Mouse (Mus musculus) lung, adult 2 months (tissue): ENCODE measurements around the gene Mrpl27. TPM values are rescaled to one million over a fixed set of nuclear protein-coding genes. Genes with fewer than 3 reads are reported as not detected.

Experiments
- DNase-seq: peaks from one replicate; pipeline ENCODE4 v3.0.0; 2022
- H3K4me1 ChIP-seq: fragments of 200-500 bp; 2 replicates; pipeline ENCODE4 v1.6.1; 2011; ENCODE audit warnings: low read length; ENCODE audit not compliant: control insufficient read depth, insufficient read depth
- H3K4me3 ChIP-seq: fragments of 200-500 bp; replicated peaks from 2 replicates; pipeline ENCODE3; 2011; ENCODE audit warnings: low read depth, mild to moderate bottlenecking, control low read depth, low read length; ENCODE audit errors: extremely low read depth
- CTCF ChIP-seq: fragments of 200-500 bp; IDR thresholded peaks from 2 replicates; pipeline ENCODE4 v1.5.1; 2011; ENCODE audit warnings: mild to moderate bottlenecking, low read length, control low read depth; ENCODE audit not compliant: insufficient read depth
- POLR2A ChIP-seq: fragments of 200-500 bp; IDR thresholded peaks from 2 replicates; pipeline ENCODE4 v1.6.1; 2011; ENCODE audit warnings: low read depth, mild to moderate bottlenecking, control low read depth, low read length, borderline replicate concordance; ENCODE audit errors: extremely low read depth
- WGBS: fragments of 180-500 bp; shearing (Covaris S2); methylation state at CpG from one replicate; pipeline ENCODE4 v1.1.7; 2018; 5-methylcytosine and 5-hydroxymethylcytosine counted together
- polyA plus RNA-seq: library from polyadenylated mRNA; depleted of rRNA; stranded (reverse); fragments of >200 nt; gene quantifications from 2 replicates; pipeline ENCODE4 v1.2.3, GENCODE M21; 2012; rRNA removed

Gene Mrpl27
- polyA plus RNA-seq, 1 experiment, result 34.7 TPM

DNA sequence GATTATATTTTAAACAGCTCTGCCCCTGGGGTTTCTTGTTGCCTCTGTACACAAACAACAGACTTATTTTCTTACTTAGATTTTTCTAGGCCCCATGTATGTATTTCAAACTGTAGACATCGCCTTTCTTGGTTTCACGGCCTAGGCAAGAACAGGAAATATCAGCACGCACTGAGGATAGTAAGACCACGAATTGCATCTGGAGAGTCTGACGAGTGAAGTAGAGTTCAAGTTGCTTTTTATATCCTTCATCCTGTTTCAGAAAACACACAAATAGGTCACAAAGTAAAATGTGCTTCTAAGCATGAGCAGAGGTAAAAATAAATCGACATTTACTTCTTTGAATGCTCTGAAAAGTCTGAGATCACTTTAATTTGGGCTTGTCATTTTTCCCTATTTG lies 41.9 kb downstream of the Mrpl27 start:
- no peaks in the 10 kb centered on the region for H3K4me1 ChIP-seq
- 49% methylated on average over 6 of the region's 6 CpGs for WGBS
- no peak overlapping the region for H3K4me3 ChIP-seq
- TF ChIP-seq POLR2A, result no peak
- TF ChIP-seq CTCF, result no peak
- no peak for DNase-seq

DNA sequence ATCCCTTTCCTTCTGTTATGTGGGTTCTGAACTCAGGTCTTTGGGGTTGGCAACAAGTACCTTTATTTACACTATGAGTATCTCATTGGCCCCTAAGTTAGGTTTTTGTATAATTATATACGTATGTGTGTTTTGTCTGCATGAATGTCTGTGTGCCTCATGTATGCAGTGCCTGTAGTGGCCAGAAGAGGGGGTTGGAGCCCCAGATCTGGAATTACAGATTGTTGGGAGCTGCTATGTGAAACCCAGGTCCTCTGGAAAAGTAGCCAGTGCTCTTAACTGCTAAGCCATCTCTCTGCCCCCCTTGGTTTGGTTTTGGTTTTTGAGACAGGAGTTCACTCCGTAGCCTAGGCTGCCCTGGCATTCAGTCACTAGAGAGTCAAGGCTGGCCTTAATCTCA lies 43.6 kb downstream of the Mrpl27 start:
- no peaks in the 10 kb centered on the region for H3K4me1 ChIP-seq
- DNase-seq, result no peak
- 85% methylated on average over 2 of the region's 2 CpGs for WGBS
- TF ChIP-seq CTCF (no peak), POLR2A (no peak)
- H3K4me3 ChIP-seq, result no peak overlapping the region

DNA sequence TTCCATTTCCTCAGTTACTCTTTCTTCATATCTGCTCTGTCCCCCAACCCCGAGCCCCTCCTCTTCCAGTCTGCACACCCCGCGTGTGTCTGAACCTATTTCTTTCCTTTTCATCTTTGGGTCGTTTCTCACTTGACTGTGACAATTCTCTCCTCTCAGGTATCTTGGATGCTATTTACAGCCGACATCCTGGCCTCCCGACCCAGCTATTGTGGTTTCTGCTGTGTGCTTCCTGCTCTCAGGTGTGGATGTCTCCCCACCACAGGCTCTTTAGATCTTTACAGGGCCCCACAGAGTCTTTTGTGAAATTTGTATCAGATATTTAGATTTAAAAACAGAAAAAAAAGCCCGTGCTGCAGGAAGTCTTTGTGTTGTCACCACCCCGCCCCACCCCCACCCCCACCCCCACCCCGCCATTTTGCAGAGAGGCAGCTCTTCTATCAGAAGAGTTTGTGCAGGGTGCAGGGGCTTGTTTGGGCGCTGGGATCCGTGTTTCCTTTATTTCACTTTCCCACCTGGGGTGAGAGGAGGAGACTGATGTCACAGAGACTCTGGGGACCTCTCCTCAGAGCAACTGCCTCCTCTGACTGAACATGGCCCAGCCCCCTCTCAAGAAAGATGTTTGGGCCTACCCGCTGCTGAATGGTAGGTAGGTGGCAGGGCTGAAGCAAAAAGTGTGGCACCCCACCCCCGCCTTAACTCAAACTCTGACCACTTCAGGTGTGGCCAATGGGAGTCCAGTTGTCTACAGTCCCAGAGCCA lies 44.3 kb downstream of the Mrpl27 start:
- no peak for DNase-seq
- H3K4me1 ChIP-seq, result no peaks in the 10 kb centered on the region
- no peak overlapping the region for H3K4me3 ChIP-seq
- 41% methylated on average over 13 of the region's 13 CpGs for WGBS
- TF ChIP-seq POLR2A (no peak), CTCF (no peak)

DNA sequence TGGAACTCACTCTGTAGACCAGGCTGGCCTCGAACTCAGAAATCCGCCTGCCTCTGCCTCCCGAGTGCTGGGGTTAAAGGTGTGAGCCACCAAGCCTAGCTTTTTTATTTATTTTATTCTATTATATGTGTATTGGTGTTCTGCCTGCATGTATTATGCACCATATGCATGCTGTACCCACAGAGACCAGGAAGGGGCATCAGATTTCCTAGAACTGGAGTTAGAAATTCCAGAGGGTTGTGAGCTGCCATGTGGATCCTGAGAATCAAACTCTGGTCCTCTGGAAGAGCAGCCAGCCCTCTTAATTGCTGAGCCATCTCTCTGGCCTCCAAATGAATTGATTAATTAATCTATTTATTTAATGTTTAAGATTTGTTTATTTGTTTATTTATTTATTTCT lies 45.8 kb downstream of the Mrpl27 start:
- DNase-seq, result no peak
- 99% methylated on average over 3 of the region's 3 CpGs for WGBS
- Histone ChIP-seq H3K4me3 (no peak overlapping the region), H3K4me1 (no peaks in the 10 kb centered on the region)
- TF ChIP-seq CTCF, result no peak
- TF ChIP-seq POLR2A, result no peak

DNA sequence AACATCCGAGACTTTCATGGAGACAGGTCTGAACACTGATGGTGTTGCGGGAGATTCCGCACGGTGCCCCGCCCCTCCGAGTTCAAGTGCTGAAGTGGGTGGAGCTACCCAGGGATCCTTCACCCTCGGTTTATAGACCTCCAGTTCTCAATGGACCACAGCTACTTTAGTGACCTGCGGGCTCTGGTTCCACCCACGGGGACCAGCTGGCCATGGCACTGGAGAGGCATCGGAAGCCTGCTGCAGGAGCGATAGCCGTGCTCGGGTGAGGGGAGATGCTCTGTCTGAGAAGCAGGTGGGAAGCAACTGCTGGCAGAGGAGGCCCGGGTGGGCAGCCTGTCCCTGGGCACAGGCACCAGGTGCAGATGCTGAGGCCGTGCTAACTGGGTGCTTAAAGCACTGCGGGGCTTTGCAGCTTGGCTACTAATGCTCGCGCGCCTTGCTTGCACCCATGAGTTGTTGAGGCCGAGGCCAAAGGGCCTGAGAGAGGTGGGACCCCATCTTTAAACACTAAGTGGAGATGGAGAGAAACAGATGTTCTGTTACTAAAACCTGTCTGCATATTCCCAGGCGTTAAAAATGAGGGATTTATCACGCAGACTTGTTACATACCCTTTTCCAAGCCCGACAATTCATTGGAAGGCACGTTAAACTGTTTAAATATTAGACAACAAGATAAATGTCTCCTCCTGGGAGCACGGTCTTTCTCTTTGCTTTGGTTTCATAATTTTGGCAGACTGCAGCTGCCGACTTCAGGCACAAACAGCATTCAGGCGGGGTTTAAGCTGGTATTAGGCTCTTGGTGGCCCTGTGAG lies 48.0 kb downstream of the Mrpl27 start:
- Histone ChIP-seq H3K4me1 (no peaks in the 10 kb centered on the region), H3K4me3 (no peak overlapping the region)
- no peak for DNase-seq
- 40% methylated on average over 27 of the region's 27 CpGs for WGBS
- TF ChIP-seq CTCF, result no peak
- no peak for TF ChIP-seq POLR2A

DNA sequence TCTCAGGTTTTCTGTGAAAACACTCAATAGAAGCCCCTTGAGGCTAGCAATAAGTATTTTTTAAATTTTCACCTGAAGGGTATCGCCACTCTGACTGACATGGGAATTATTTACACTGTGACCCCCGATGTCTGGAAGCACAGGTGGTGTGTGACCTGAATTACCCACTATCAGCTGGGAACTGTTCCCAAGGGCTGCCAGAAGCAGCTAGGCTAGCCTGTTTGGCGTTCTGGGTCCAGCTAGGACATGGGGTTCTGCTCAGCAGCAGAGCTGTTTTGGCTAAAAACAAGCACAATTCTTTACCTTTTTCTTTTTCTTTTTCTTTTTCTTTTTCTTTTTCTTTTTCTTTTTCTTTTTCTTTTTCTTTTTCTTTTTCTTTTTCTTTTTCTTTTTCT lies 48.6 kb downstream of the Mrpl27 start:
- H3K4me3 ChIP-seq, result no peak overlapping the region
- no peaks in the 10 kb centered on the region for H3K4me1 ChIP-seq
- TF ChIP-seq POLR2A, result no peak
- TF ChIP-seq CTCF, result no peak
- DNase-seq, result no peak
- WGBS, result 34% methylated on average over 3 of the region's 3 CpGs

DNA sequence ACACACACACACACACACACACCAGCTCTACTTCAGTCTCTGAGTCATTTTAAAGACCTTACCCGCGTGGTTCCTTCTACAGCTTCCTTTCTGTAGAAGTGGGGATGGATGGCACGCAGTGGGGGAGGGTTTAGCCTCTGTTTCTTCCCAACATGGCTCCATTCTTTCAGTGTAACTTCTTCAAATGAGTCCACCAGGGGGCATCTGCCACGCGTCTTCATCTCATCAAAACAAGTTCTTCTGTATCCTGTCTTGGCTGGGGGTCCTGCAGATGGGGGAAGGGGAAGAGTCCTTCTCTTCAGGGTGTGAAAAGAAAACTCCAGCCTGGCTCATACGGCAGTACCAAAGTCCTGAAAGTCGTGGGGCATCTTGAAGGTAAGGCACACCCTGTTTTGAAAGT lies 50.5 kb downstream of the Mrpl27 start:
- DNase-seq, result no peak
- no peak for TF ChIP-seq POLR2A
- no peak for TF ChIP-seq CTCF

DNA sequence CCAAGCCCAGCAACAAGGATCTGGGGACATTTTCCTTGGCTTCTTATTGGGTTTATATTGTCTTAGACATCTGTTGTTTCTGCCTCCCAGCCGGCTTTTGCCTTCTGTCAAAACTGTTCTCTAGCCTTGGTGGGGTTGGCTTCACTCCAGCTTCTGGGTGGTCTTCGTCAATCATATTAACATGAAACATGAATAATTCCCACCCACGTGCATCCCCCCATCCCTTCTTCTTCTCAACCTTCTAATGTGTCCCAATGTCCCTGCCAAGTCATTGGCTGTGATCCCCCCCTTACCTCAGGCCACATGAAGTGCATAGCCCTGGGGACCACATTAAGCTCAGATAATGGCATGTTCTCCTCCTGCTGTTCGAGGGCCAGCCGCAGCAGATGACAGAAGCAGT lies 50.9 kb downstream of the Mrpl27 start, which contains the start of gene Gm11541:
TSS of gene Gm11541 (minus strand) at position 28 of the 400 bp plus-strand sequence.
- TF ChIP-seq POLR2A, result no peak
- TF ChIP-seq CTCF, result no peak
- WGBS, result 70% methylated on average over 5 of the region's 5 CpGs
- DNase-seq, result no peak
- Histone ChIP-seq H3K4me1 (no peaks in the 10 kb centered on the region), H3K4me3 (no peak within 1 kb of the TSS)

More for the DNA sequence above, 50.5 kb downstream of the Mrpl27 start:
- Histone ChIP-seq H3K4me3 (no peak overlapping the region), H3K4me1 (no peaks in the 10 kb centered on the region)
- 46% methylated on average over 7 of the region's 7 CpGs for WGBS

Other genes starting within 250 kb of the Mrpl27 start
- gene Cacna1g, start 179.6 kb upstream of the Mrpl27 start, polyA plus RNA-seq, result 3.5 and 4.3 TPM in 2 replicates
- 0.15 and 0.70 TPM in 2 replicates for gene Spata20, start 167.6 kb upstream of the Mrpl27 start, polyA plus RNA-seq
- gene Epn3, start 153.8 kb upstream of the Mrpl27 start, polyA plus RNA-seq, result 60.0 and 62.2 TPM in 2 replicates
- 5.8 and 7.6 TPM in 2 replicates for gene Mycbpap, start 132.0 kb upstream of the Mrpl27 start, polyA plus RNA-seq
- 10.3 and 12.7 TPM in 2 replicates for gene Rsad1, start 104.5 kb upstream of the Mrpl27 start, polyA plus RNA-seq
- 32.6 and 38.8 TPM in 2 replicates for gene Chad, start 88.7 kb upstream of the Mrpl27 start, polyA plus RNA-seq
- 28.0 and 35.2 TPM in 2 replicates for gene Acsf2, start 51.9 kb upstream of the Mrpl27 start, polyA plus RNA-seq
- gene Lrrc59, start 24.0 kb upstream of the Mrpl27 start, polyA plus RNA-seq, result 41.4 and 46.3 TPM in 2 replicates
- 0.11 and 0.51 TPM in 2 replicates for gene Eme1, start 197 bp downstream of the Mrpl27 start, polyA plus RNA-seq
- 38.4 and 41.1 TPM in 2 replicates for gene Xylt2, start 23.7 kb downstream of the Mrpl27 start, polyA plus RNA-seq
- not detected in 2 replicates for gene Gm11541, start 50.7 kb downstream of the Mrpl27 start, polyA plus RNA-seq
- gene Cdc34b, start 88.0 kb downstream of the Mrpl27 start, polyA plus RNA-seq, result 0.15 TPM in 2 replicates
- not detected in 2 replicates for gene Tmem92, start 128.9 kb downstream of the Mrpl27 start, polyA plus RNA-seq